Mouse (Mus musculus) neural tube, embryonic 14.5 days (tissue): ENCODE data around the gene Paxx. TPM values are rescaled to one million over a fixed set of nuclear protein-coding genes. Genes with fewer than 3 reads are reported as not detected.

Experiments
- microRNA-seq: library from miRNA; unstranded; fragments of <30 nt; microRNA quantifications from one replicate; pipeline ENCODE4, GENCODE M21; 2016
- polyA plus RNA-seq: library from polyadenylated mRNA; unstranded; fragments of >200 nt; fragmentation: Nextera tagmentation; extraction: Ambion mirVana; gene quantifications from 2 replicates; pipeline ENCODE4 v1.2.1, GENCODE M21; 2014

The Paxx gene
- polyA plus RNA-seq, 1 experiment from 2014 or later = 124 TPM

Small RNA genes lying within 50 kb of the gene (microRNA-seq; reads per million reads assigned to microRNA genes)
- gene Mir3087 = not detected

Other genes starting within 250 kb of the Paxx start
- 74.7 and 86.2 TPM in 2 replicates for gene Nelfb, start 249.6 kb downstream of the Paxx start, polyA plus RNA-seq
- not detected in 2 replicates for gene Stpg3, start 246.5 kb downstream of the Paxx start, polyA plus RNA-seq
- 0.91 TPM in 1 of 2 replicates, not detected in the other for gene Fam166a, start 242.3 kb downstream of the Paxx start, polyA plus RNA-seq
- gene Tubb4b, start 236.4 kb downstream of the Paxx start, polyA plus RNA-seq = 361 and 387 TPM in 2 replicates
- not detected in 2 replicates for gene Slc34a3, start 226.7 kb downstream of the Paxx start, polyA plus RNA-seq
- not detected in 2 replicates for gene Rnf224, start 224.3 kb downstream of the Paxx start, polyA plus RNA-seq
- 147 and 191 TPM in 2 replicates for gene Rnf208, start 218.8 kb downstream of the Paxx start, polyA plus RNA-seq
- gene Cysrt1, start 218.6 kb downstream of the Paxx start, polyA plus RNA-seq = 0.33 and 0.45 TPM in 2 replicates
- gene AL732309.1, start 214.2 kb downstream of the Paxx start, polyA plus RNA-seq = 5.0 and 7.1 TPM in 2 replicates
- gene Tmem203, start 205.7 kb downstream of the Paxx start, polyA plus RNA-seq = 11.0 and 11.2 TPM in 2 replicates
- gene Tprn, start 198.5 kb downstream of the Paxx start, polyA plus RNA-seq = 11.5 and 12.3 TPM in 2 replicates
- 177 and 182 TPM in 2 replicates for gene Ssna1, start 188.7 kb downstream of the Paxx start, polyA plus RNA-seq
- gene Anapc2, start 188.6 kb downstream of the Paxx start, polyA plus RNA-seq = 110 and 116 TPM in 2 replicates
- gene Tmem210, start 172.9 kb downstream of the Paxx start, polyA plus RNA-seq = not detected in 2 replicates
- 0.45 TPM in 1 of 2 replicates, not detected in the other for gene Lrrc26, start 171.2 kb downstream of the Paxx start, polyA plus RNA-seq
- 60.8 and 89.4 TPM in 2 replicates for gene Grin1, start 141.9 kb downstream of the Paxx start, polyA plus RNA-seq
- gene Man1b1, start 128.8 kb downstream of the Paxx start, polyA plus RNA-seq = 59.9 and 85.5 TPM in 2 replicates
- gene Dpp7, start 104.7 kb downstream of the Paxx start, polyA plus RNA-seq = 23.9 and 27.1 TPM in 2 replicates
- gene Uap1l1, start 95.4 kb downstream of the Paxx start, polyA plus RNA-seq = 4.6 and 5.2 TPM in 2 replicates
- gene Sapcd2, start 88.8 kb downstream of the Paxx start, polyA plus RNA-seq = 6.9 and 7.8 TPM in 2 replicates
- gene Entpd2, start 65.2 kb downstream of the Paxx start, polyA plus RNA-seq = 1.6 and 10.6 TPM in 2 replicates
- gene Npdc1, start 61.7 kb downstream of the Paxx start, polyA plus RNA-seq = 397 and 496 TPM in 2 replicates
- 0.17 and 0.23 TPM in 2 replicates for gene Fut7, start 37.8 kb downstream of the Paxx start, polyA plus RNA-seq
- gene Abca2, start 32.4 kb downstream of the Paxx start, polyA plus RNA-seq = 16.2 and 17.0 TPM in 2 replicates
- gene Clic3, start 4.3 kb downstream of the Paxx start, polyA plus RNA-seq = 1.5 and 2.4 TPM in 2 replicates
- 5.6 and 87.6 TPM in 2 replicates for gene Ptgds, start 9.0 kb upstream of the Paxx start, polyA plus RNA-seq
- not detected in 2 replicates for gene Lcn12, start 32.8 kb upstream of the Paxx start, polyA plus RNA-seq
- 124 and 137 TPM in 2 replicates for gene Fbxw5, start 39.7 kb upstream of the Paxx start, polyA plus RNA-seq
- 5.6 and 6.8 TPM in 2 replicates for gene C8g, start 40.6 kb upstream of the Paxx start, polyA plus RNA-seq
- 12.6 and 14.8 TPM in 2 replicates for gene Traf2, start 85.8 kb upstream of the Paxx start, polyA plus RNA-seq
- gene Edf1, start 96.8 kb upstream of the Paxx start, polyA plus RNA-seq = 373 and 390 TPM in 2 replicates
- 2.2 and 2.3 TPM in 2 replicates for gene Mamdc4, start 113.8 kb upstream of the Paxx start, polyA plus RNA-seq
- 184 and 209 TPM in 2 replicates for gene Phpt1, start 114.1 kb upstream of the Paxx start, polyA plus RNA-seq
- 8.1 and 13.3 TPM in 2 replicates for gene Ajm1, start 120.7 kb upstream of the Paxx start, polyA plus RNA-seq
- gene Rabl6, start 147.4 kb upstream of the Paxx start, polyA plus RNA-seq = 64.2 and 66.6 TPM in 2 replicates
- 0.33 and 0.43 TPM in 2 replicates for gene Ccdc183, start 156.6 kb upstream of the Paxx start, polyA plus RNA-seq
- gene Tmem141, start 160.9 kb upstream of the Paxx start, polyA plus RNA-seq = 48.5 and 55.3 TPM in 2 replicates
- gene Fcna, start 166.9 kb upstream of the Paxx start, polyA plus RNA-seq = 0.63 and 3.3 TPM in 2 replicates
- not detected in 2 replicates for gene Lcn8, start 192.0 kb upstream of the Paxx start, polyA plus RNA-seq
- not detected in 2 replicates for gene Lcn5, start 196.9 kb upstream of the Paxx start, polyA plus RNA-seq
- gene Lcn6, start 215.7 kb upstream of the Paxx start, polyA plus RNA-seq = not detected in 2 replicates
- not detected in 2 replicates for gene Lcn10, start 221.6 kb upstream of the Paxx start, polyA plus RNA-seq
- gene Obp2a, start 238.9 kb upstream of the Paxx start, polyA plus RNA-seq = not detected in 2 replicates
- 138 and 160 TPM in 2 replicates for gene Bmyc, start 245.6 kb upstream of the Paxx start, polyA plus RNA-seq